ENCODE assay signal across 12 mouse cellular contexts in genomic region chr12:71227769-71228168, GRCm38 (mm10).
DNase-seq lines count a peak whose midpoint lies in the region; ATAC-seq and TF ChIP-seq lines count a peak whose summit lies in the region.
"Had no signal": no experiment of that assay in that cellular context is flagged by ENCODE, and none has a peak within 500 bp of the region (broad histone marks: within the 10 kb centered on the region; RNA-seq: fewer than 3 reads in every experiment).

No protein-coding gene starts in this region.

- H3K27me3 ChIP-seq in heart, embryonic 12.5 days (replicated peaks) = no peaks in the 10 kb centered on the region
- H3K27me3 ChIP-seq in forebrain, postnatal 0 days (ENCODE audit: insufficient read depth, low read length) = no peaks in the 10 kb centered on the region
- H3K27me3 ChIP-seq: forebrain, embryonic 13.5 days had no signal

- 15% methylated on average over 4 of the region's 4 CpGs for WGBS in heart, embryonic 12.5 days
- 74% methylated on average over 4 of the region's 4 CpGs for WGBS in forebrain, postnatal 0 days

- no peak for TF ChIP-seq CTCF in gastrocnemius, adult 2 months (IDR thresholded peaks at IDR 0.05)
- no peak for TF ChIP-seq CTCF in forebrain, postnatal 0 days (IDR thresholded peaks at IDR 0.05; ENCODE audit: low read depth)

- peaks cover 15% of the 10 kb centered on the region; the same call in 1 of the 2 replicates for H3K36me3 ChIP-seq in heart, embryonic 12.5 days
- H3K36me3 ChIP-seq in forebrain, postnatal 0 days (ENCODE audit: insufficient read depth) = no peaks in the 10 kb centered on the region

- H3K27ac ChIP-seq in gastrocnemius, adult 2 months = no peak overlapping the region
- peak overlapping the region; percentile 89 for H3K27ac ChIP-seq in heart, embryonic 12.5 days (ENCODE audit: poor library complexity, severe bottlenecking)
- no peak overlapping the region for H3K27ac ChIP-seq in forebrain, postnatal 0 days (ENCODE audit: low read depth, low read length)
- H3K27ac ChIP-seq: forebrain, embryonic 13.5 days; liver, embryonic 14.5 days had no signal

- H3K4me2 ChIP-seq in heart, embryonic 12.5 days = 0 out of 2 replicates have a peak overlapping the region, but pooled peaks have one; percentile 4
- no peak overlapping the region for H3K4me2 ChIP-seq in forebrain, postnatal 0 days (ENCODE audit: low read depth)
- H3K4me2 ChIP-seq: forebrain, embryonic 13.5 days had no signal

- no peak overlapping the region for H3K4me3 ChIP-seq in gastrocnemius, adult 2 months
- H3K4me3 ChIP-seq in heart, embryonic 12.5 days = no peak overlapping the region
- H3K4me3 ChIP-seq in forebrain, postnatal 0 days (ENCODE audit: low read depth, low read length) = no peak overlapping the region
- H3K4me3 ChIP-seq: forebrain, embryonic 13.5 days had no signal

- H3K9ac ChIP-seq in heart, embryonic 12.5 days = no peak overlapping the region
- no peak overlapping the region for H3K9ac ChIP-seq in forebrain, postnatal 0 days
- H3K9ac ChIP-seq: forebrain, embryonic 13.5 days; liver, embryonic 14.5 days had no signal

- DNase-seq in gastrocnemius, adult 2 months = peak; percentile 18
- no peak for DNase-seq in gastrocnemius, adult 18-20 months (ENCODE audit: low spot score)
- peak; percentile 44 for DNase-seq in ovary, adult 18-20 months (ENCODE audit: low spot score)
- DNase-seq in ovary, postnatal 14 days (ENCODE audit: low spot score) = no peak
- DNase-seq in mesoderm, embryonic 11.5 days (ENCODE audit: low read depth, low spot score) = peak; percentile 65
- no peak for DNase-seq in right cerebral cortex, postnatal 4 days
- DNase-seq in forebrain, postnatal 0 days = no peak
- DNase-seq: cerebellum, postnatal 36 days; midbrain, embryonic 14.5 days had no signal

- H3K9me3 ChIP-seq in heart, embryonic 12.5 days (replicated peaks) = no peaks in the 10 kb centered on the region
- no peaks in the 10 kb centered on the region for H3K9me3 ChIP-seq in forebrain, postnatal 0 days (ENCODE audit: low read length)
- H3K9me3 ChIP-seq: forebrain, embryonic 13.5 days had no signal

- peak; percentile 89 for ATAC-seq in heart, embryonic 12.5 days (ENCODE audit: insufficient number of reproducible peaks, low FRiP score)
- ATAC-seq in forebrain, postnatal 0 days = no peak
- ATAC-seq: forebrain, embryonic 13.5 days had no signal

- peaks cover 28% of the 10 kb centered on the region for H3K4me1 ChIP-seq in heart, embryonic 12.5 days (replicated peaks)
- no peaks in the 10 kb centered on the region for H3K4me1 ChIP-seq in forebrain, postnatal 0 days (ENCODE audit: insufficient read depth)
- H3K4me1 ChIP-seq: forebrain, embryonic 13.5 days had no signal

- intact Hi-C loops in gastrocnemius, adult 2 months (cut with DNase I) = no loop called here

Comparison
In these comparisons a context has a peak if more than half of its experiments do, and no peak if none do; other contexts are left out.
1. DNase-seq: peak in gastrocnemius, adult 2 months (single experiment), ovary, adult 18-20 months (single experiment) and mesoderm, embryonic 11.5 days (single experiment); none in gastrocnemius, adult 18-20 months (single experiment), ovary, postnatal 14 days (single experiment), right cerebral cortex, postnatal 4 days (single experiment) and forebrain, postnatal 0 days (single experiment).